Mouse (Mus musculus) embryonic fibroblast, embryonic 13.5 days (primary cell): ENCODE results near the gene Sun3.

Experiments used
- CTCF ChIP-seq: IDR thresholded peaks from 2 replicates; pipeline ENCODE4 v1.5.1; 2011; ENCODE audit warnings: mild to moderate bottlenecking, control low read depth, low read length, moderate library complexity, borderline replicate concordance; ENCODE audit not compliant: insufficient read depth
- POLR2A ChIP-seq: IDR thresholded peaks from 2 replicates; pipeline ENCODE4 v1.6.1; 2011; ENCODE audit warnings: low read depth, mild to moderate bottlenecking, control low read depth, low read length, moderate library complexity

GRCm38 (mm10) chr11:9060484-9060883 is 11.7 kb upstream of the Sun3 start:
- no peak for TF ChIP-seq POLR2A
- no peak for TF ChIP-seq CTCF
